8 mouse cellular contexts compared by ENCODE assay signal in genomic region chr11:52521879-52522278, GRCm38 (mm10).
DNase-seq lines count a peak whose midpoint lies in the region; ATAC-seq lines count a peak whose summit lies in the region.

No protein-coding gene starts in this region.

- H3K9me3 ChIP-seq in embryonic facial prominence, embryonic 10.5 days, result no peaks in the 10 kb centered on the region

- no peaks in the 10 kb centered on the region for H3K36me3 ChIP-seq in embryonic facial prominence, embryonic 10.5 days (replicated peaks)

- no peak overlapping the region for H3K27ac ChIP-seq in embryonic facial prominence, embryonic 10.5 days (replicated peaks)

- no peaks in the 10 kb centered on the region for H3K4me1 ChIP-seq in embryonic facial prominence, embryonic 10.5 days

- no peaks in the 10 kb centered on the region for H3K27me3 ChIP-seq in embryonic facial prominence, embryonic 10.5 days (replicated peaks; ENCODE audit: low read depth, poor library complexity, severe bottlenecking)

- 42% methylated on average over 4 of the region's 4 CpGs for WGBS in embryonic facial prominence, embryonic 10.5 days

- H3K4me3 ChIP-seq in embryonic facial prominence, embryonic 10.5 days, result no peak overlapping the region

- peak; percentile 75 to 84 for DNase-seq in cerebellum, postnatal 14 days
- no peak for DNase-seq in cerebellum, adult 11 months
- DNase-seq in testis, postnatal 10 days (ENCODE audit: low spot score), result peak; percentile 84
- no peak for DNase-seq in testis, postnatal 14 days (ENCODE audit: low spot score)
- peak; percentile 49 for DNase-seq in embryonic facial prominence, embryonic 10.5 days (ENCODE audit: low spot score)
- DNase-seq in layer of hippocampus, adult 8-10 months (ENCODE audit: low spot score in 2 of 2), result peak; percentile 33 to 69
- peak; percentile 58 for DNase-seq in mesoderm, embryonic 11.5 days (ENCODE audit: low read depth, low spot score)

- no peak for ATAC-seq in monocyte, adult 5-6 weeks (replicated peaks; ENCODE audit: insufficient number of reproducible peaks, low FRiP score, low TSS enrichment, poor library complexity, severe bottlenecking)

Comparison
In these comparisons a context has a peak if more than half of its experiments do, and no peak if none do; other contexts are left out.
1. DNase-seq: peak in cerebellum, postnatal 14 days (2 of 2), testis, postnatal 10 days (single experiment), embryonic facial prominence, embryonic 10.5 days (single experiment), layer of hippocampus, adult 8-10 months (2 of 2) and mesoderm, embryonic 11.5 days (single experiment); none in cerebellum, adult 11 months (single experiment) and testis, postnatal 14 days (single experiment).